Mouse (Mus musculus): ENCODE results near the gene Ccrl2. TPM values are rescaled to one million over a fixed set of nuclear protein-coding genes. Genes with fewer than 3 reads are reported as not detected.
A peak's percentile ranks its signal among the peaks of the same experiment; 100 is the strongest.

Gene Ccrl2
- polyA plus RNA-seq, 1 experiment: 3.4 TPM

DNA sequence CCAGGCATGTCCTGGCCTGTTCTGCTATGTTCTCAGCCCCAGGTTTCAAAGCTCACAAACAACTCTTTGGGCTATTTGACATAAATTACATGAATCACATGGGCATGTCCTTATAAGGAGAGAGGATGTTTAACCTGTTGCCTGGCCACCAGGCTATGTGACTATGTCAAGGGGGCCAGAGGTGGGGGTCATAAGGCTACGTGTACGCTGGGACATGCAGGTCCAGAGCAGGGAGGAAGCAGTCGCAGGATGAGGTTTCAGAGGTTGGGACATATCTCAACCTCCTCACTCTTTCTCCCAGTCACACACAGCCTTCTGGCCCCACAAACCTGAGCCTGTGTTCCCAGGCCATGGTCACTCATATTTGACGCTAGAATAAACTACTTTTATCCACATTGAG, 9.7 kb upstream of the Ccrl2 start:
- no peak overlapping the region for H3K4me3 ChIP-seq (ENCODE audit: low read depth, low read length)
- no peak overlapping the region for H3K27ac ChIP-seq (ENCODE audit: insufficient read depth, low read depth, low read length)
- H3K27me3 ChIP-seq (ENCODE audit: control insufficient read depth, insufficient read depth, low read length): no peaks in the 10 kb centered on the region
- no peaks in the 10 kb centered on the region for H3K4me1 ChIP-seq (ENCODE audit: control insufficient read depth, insufficient read depth, insufficient read length, low read length)
- WGBS: 84% methylated on average over 4 of the region's 4 CpGs
- H3K36me3 ChIP-seq (ENCODE audit: control insufficient read depth, insufficient read depth, low read length): no peaks in the 10 kb centered on the region
- no peak for TF ChIP-seq CTCF (IDR thresholded peaks at IDR 0.05; ENCODE audit: extremely low read depth, insufficient read length, insufficient replicate concordance, low read depth, low read length)
- no peak for TF ChIP-seq POLR2A (IDR thresholded peaks at IDR 0.05; ENCODE audit: low read depth, low read length)

DNA sequence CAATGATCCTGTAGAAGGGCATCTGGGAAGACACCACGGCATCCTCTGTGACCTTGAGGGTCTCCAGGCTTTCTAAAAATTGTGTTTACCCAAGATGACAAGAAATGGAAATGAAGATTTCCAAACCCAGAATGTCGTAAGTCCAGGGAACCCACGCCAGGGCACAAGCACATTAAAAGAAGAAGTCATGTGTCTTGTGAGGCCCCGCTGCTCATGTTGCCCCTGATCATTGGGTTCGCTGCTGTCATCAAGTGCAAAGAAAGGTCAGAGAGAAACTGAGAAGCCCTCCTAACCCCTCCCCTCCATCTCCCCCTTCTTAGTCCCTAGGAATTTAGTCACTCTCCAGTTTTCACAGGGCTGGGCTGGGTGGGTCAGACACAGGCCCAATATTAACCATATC, 5.5 kb upstream of the Ccrl2 start:
- TF ChIP-seq CTCF (IDR thresholded peaks at IDR 0.05; ENCODE audit: extremely low read depth, insufficient read length, insufficient replicate concordance, low read depth, low read length): no peak
- TF ChIP-seq POLR2A (IDR thresholded peaks at IDR 0.05; ENCODE audit: low read depth, low read length): no peak
- no peak overlapping the region for H3K4me3 ChIP-seq (ENCODE audit: low read depth, low read length)
- WGBS: 78% methylated on average over 5 of the region's 5 CpGs
- no peaks in the 10 kb centered on the region for H3K36me3 ChIP-seq (ENCODE audit: control insufficient read depth, insufficient read depth, low read length)
- no peaks in the 10 kb centered on the region for H3K27me3 ChIP-seq (ENCODE audit: control insufficient read depth, insufficient read depth, low read length)
- H3K27ac ChIP-seq (ENCODE audit: insufficient read depth, low read depth, low read length): no peak overlapping the region
- peaks cover 4% of the 10 kb centered on the region; the same call in 1 of the 2 replicates for H3K4me1 ChIP-seq (ENCODE audit: control insufficient read depth, insufficient read depth, insufficient read length, low read length)

GRCm38 (mm10) chr9:111058943-111059556, 1.7 kb upstream of the Ccrl2 start:
- no peak overlapping the region for H3K27ac ChIP-seq (ENCODE audit: insufficient read depth, low read depth, low read length)
- WGBS: 61% methylated on average over 10 of the region's 10 CpGs
- TF ChIP-seq CTCF (IDR thresholded peaks at IDR 0.05; ENCODE audit: extremely low read depth, insufficient read length, insufficient replicate concordance, low read depth, low read length) (no peak), POLR2A (IDR thresholded peaks at IDR 0.05; ENCODE audit: low read depth, low read length) (no peak)
- no peak overlapping the region for H3K4me3 ChIP-seq (ENCODE audit: low read depth, low read length)
- H3K4me1 ChIP-seq (ENCODE audit: control insufficient read depth, insufficient read depth, insufficient read length, low read length): peaks cover 12% of the 10 kb centered on the region
- no peaks in the 10 kb centered on the region for H3K27me3 ChIP-seq (ENCODE audit: control insufficient read depth, insufficient read depth, low read length)
- H3K36me3 ChIP-seq (ENCODE audit: control insufficient read depth, insufficient read depth, low read length): no peaks in the 10 kb centered on the region

- Histone ChIP-seq H3K27ac (ENCODE audit: insufficient read depth, low read depth, low read length) (peak overlapping the region; percentile 74), H3K27me3 (ENCODE audit: control insufficient read depth, insufficient read depth, low read length) (no peaks in the 10 kb centered on the region)
- TF ChIP-seq POLR2A (IDR thresholded peaks at IDR 0.05; ENCODE audit: low read depth, low read length) (no peak), CTCF (IDR thresholded peaks at IDR 0.05; ENCODE audit: extremely low read depth, insufficient read length, insufficient replicate concordance, low read depth, low read length) (no peak)
Observed at GRCm38 (mm10) chr9:111057544-111058370, 438 bp upstream of the Ccrl2 start.

GRCm38 (mm10) chr9:111056519-111056797, 861 bp downstream of the Ccrl2 start:
- peaks cover 12% of the 10 kb centered on the region for H3K4me1 ChIP-seq (ENCODE audit: control insufficient read depth, insufficient read depth, insufficient read length, low read length)
- H3K27me3 ChIP-seq (ENCODE audit: control insufficient read depth, insufficient read depth, low read length): no peaks in the 10 kb centered on the region
- peak overlapping the region; percentile 74 for H3K27ac ChIP-seq (ENCODE audit: insufficient read depth, low read depth, low read length)
- 1% methylated on average over 11 of the region's 11 CpGs for WGBS
- no peaks in the 10 kb centered on the region for H3K36me3 ChIP-seq (ENCODE audit: control insufficient read depth, insufficient read depth, low read length)
- H3K4me3 ChIP-seq (ENCODE audit: low read depth, low read length): peak overlapping the region; percentile 79
- TF ChIP-seq POLR2A (IDR thresholded peaks at IDR 0.05; ENCODE audit: low read depth, low read length) (no peak), CTCF (IDR thresholded peaks at IDR 0.05; ENCODE audit: extremely low read depth, insufficient read length, insufficient replicate concordance, low read depth, low read length) (no peak)

More at GRCm38 (mm10) chr9:111057544-111058370, 438 bp upstream of the Ccrl2 start:
- Histone ChIP-seq H3K36me3 (ENCODE audit: control insufficient read depth, insufficient read depth, low read length) (no peaks in the 10 kb centered on the region), H3K4me3 (ENCODE audit: low read depth, low read length) (peak overlapping the region; percentile 79), H3K4me1 (ENCODE audit: control insufficient read depth, insufficient read depth, insufficient read length, low read length) (peaks cover 12% of the 10 kb centered on the region)
- 27% methylated on average over 14 of the region's 14 CpGs for WGBS

- H3K27me3 ChIP-seq (ENCODE audit: control insufficient read depth, insufficient read depth, low read length): no peaks in the 10 kb centered on the region
- H3K27ac ChIP-seq (ENCODE audit: insufficient read depth, low read depth, low read length): peak overlapping the region; percentile 74
- TF ChIP-seq POLR2A (IDR thresholded peaks at IDR 0.05; ENCODE audit: low read depth, low read length): no peak
- TF ChIP-seq CTCF (IDR thresholded peaks at IDR 0.05; ENCODE audit: extremely low read depth, insufficient read length, insufficient replicate concordance, low read depth, low read length): peak; percentile 12; the same call in 1 of the 2 replicates
- peaks cover 12% of the 10 kb centered on the region for H3K4me1 ChIP-seq (ENCODE audit: control insufficient read depth, insufficient read depth, insufficient read length, low read length)
- peak overlapping the region; percentile 79 for H3K4me3 ChIP-seq (ENCODE audit: low read depth, low read length)
- no peaks in the 10 kb centered on the region for H3K36me3 ChIP-seq (ENCODE audit: control insufficient read depth, insufficient read depth, low read length)
- 19% methylated on average over 29 of the region's 29 CpGs for WGBS
Observed at GRCm38 (mm10) chr9:111055800-111056518, 1.4 kb downstream of the Ccrl2 start.

- H3K27ac ChIP-seq (ENCODE audit: insufficient read depth, low read depth, low read length): no peak overlapping the region
- H3K36me3 ChIP-seq (ENCODE audit: control insufficient read depth, insufficient read depth, low read length): no peaks in the 10 kb centered on the region
- no peaks in the 10 kb centered on the region for H3K27me3 ChIP-seq (ENCODE audit: control insufficient read depth, insufficient read depth, low read length)
- WGBS: 69% methylated on average over 9 of the region's 9 CpGs
- H3K4me3 ChIP-seq (ENCODE audit: low read depth, low read length): no peak overlapping the region
- TF ChIP-seq POLR2A (IDR thresholded peaks at IDR 0.05; ENCODE audit: low read depth, low read length): no peak
- TF ChIP-seq CTCF (IDR thresholded peaks at IDR 0.05; ENCODE audit: extremely low read depth, insufficient read length, insufficient replicate concordance, low read depth, low read length): no peak
- peaks cover 12% of the 10 kb centered on the region for H3K4me1 ChIP-seq (ENCODE audit: control insufficient read depth, insufficient read depth, insufficient read length, low read length)
Observed at GRCm38 (mm10) chr9:111054923-111055322, 2.4 kb downstream of the Ccrl2 start.

Data from small intestine, adult 2 months (tissue).